Mouse (Mus musculus) CD4-positive naive resting alpha-beta T cell, adult 57 days (primary cell): Measurements from ENCODE around the gene Cytl1. TPM values are rescaled to one million over a fixed set of nuclear protein-coding genes. Genes with fewer than 3 reads are reported as not detected.

ENCODE experiments used
- total RNA-seq: library from RNA; stranded (reverse); gene quantifications from one replicate; pipeline ENCODE4 v1.2.4, GENCODE M21; 2023

Cytl1 gene
- total RNA-seq = not detected

DNA sequence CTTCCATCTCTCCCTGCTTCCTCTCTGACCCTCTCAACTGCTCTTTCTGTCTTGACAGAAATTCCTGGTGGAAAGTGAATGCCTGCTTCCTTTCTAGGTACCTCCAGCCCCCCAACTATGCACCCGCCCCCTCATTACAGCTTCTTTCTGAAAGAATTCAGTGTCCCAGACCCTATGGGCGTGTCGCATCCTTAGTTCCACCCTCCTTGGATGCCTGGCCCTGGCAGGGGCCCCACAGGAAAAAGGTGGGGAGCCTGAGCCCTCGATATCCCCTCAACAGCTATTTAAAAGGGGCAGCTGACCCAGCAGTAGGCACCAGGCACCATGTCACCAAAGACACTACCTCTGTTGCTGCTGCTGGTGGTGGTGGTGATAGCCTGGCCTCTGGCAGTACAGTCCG is at the start of gene Cytl1:
Cytl1 (plus strand) TSS at position 296 of the 400 bp plus-strand sequence.

DNA sequence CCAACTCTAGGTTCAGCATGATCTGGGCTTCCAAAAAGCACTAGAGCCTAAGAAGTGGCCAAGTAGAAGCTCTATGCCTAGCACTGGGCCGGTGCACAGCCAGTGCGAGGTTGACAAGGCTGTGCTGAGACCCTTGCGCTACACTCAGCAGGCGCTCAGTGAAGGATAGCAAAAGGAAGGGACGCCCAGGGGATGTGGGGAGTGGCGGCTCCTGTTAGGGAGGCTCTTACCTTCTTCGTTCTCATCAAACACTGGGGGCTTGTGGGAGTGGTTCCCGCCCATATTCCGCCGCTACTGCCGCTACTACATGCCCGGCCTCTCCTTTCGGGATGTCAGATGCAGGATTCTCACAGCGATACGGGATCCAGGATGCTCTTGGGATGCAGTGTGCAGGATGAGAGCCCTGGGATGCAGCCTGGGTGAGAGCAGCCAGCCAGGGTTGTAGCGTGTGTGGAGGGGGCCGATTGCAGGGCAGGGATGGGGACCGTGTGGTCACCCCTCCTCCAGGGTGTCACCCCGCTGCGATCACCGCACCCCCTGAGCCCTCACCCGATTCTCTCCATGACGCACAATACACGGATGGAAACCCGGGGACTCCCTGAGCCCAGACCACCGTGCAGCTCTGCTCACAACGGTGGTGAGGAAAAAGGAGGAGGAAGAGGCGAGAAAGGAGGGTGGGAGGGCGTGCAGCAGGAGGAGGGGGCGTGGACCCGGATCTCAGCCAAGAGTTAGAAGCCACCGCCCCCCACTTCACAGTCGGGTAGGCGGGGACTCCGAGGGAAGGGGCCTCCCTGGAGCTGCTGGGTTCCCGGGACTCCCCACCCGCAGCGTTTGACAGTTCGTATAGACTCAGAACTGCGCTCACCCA is 18.6 kb upstream of the Cytl1 start, which contains the start of gene Stk32b:
Stk32b (minus strand) TSS at position 667 of the 868 bp plus-strand sequence.

Other genes starting within 250 kb of the Cytl1 start
- not detected for gene Stk32b, start 18.3 kb upstream of the Cytl1 start, total RNA-seq
- gene Msx1, start 89.1 kb downstream of the Cytl1 start, total RNA-seq = not detected